Mouse (Mus musculus) adrenal gland, postnatal 25 days (tissue): ENCODE measurements around the gene Lyrm1. TPM values are rescaled to one million over a fixed set of nuclear protein-coding genes. Genes with fewer than 3 reads are reported as not detected.
A peak's percentile ranks its signal among the peaks of the same experiment; 100 is the strongest.

Experiments used
- DNase-seq: peaks from one replicate; pipeline ENCODE4 v3.0.0; 2021; ENCODE audit warnings: mixed read lengths
- total RNA-seq: library from RNA; stranded (reverse); gene quantifications from 2 replicates; pipeline ENCODE4 v1.2.3, GENCODE M21; 2021

The Lyrm1 gene
- total RNA-seq, 1 experiment from 2014 or later = 7.7 TPM

DNA sequence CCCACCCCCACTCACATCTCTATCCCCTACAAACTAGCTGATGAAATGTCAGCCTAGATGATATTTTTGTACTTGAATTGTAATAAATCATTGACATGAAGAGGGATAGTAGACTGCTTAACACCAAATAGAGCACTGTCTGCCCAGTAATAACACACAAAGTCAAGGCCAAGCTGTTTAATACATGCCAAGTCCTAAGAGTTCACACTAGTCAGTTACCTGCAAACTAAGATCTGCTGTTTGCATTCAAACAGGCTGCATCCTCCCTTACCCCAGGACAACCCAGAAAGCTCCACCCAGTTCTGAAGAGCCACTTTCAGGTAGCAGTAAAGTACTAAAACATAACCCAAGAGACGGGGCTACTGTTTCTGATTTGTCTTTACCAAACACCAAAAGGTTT lies 3.5 kb upstream of the Lyrm1 start:
- DNase-seq = no peak

DNA sequence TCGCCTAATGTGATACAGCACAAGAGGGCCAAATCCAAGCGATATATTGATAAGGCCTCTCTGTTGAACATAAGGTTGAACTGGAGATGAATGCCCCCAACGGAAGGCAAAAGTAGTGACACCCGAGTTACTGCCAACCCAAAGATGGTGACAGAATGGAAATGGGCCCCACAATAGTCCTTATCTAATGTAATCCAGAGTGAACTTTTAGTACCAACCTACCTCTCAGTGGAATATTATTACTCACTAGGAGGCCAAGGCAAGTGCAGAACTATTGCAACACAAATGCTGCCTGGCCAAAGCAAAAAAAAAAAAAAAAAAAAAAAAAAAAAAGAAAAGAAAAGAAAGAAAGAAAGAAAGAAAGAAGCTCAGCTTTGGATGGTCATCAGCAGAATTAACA lies 2.9 kb upstream of the Lyrm1 start:
- no peak for DNase-seq

DNA sequence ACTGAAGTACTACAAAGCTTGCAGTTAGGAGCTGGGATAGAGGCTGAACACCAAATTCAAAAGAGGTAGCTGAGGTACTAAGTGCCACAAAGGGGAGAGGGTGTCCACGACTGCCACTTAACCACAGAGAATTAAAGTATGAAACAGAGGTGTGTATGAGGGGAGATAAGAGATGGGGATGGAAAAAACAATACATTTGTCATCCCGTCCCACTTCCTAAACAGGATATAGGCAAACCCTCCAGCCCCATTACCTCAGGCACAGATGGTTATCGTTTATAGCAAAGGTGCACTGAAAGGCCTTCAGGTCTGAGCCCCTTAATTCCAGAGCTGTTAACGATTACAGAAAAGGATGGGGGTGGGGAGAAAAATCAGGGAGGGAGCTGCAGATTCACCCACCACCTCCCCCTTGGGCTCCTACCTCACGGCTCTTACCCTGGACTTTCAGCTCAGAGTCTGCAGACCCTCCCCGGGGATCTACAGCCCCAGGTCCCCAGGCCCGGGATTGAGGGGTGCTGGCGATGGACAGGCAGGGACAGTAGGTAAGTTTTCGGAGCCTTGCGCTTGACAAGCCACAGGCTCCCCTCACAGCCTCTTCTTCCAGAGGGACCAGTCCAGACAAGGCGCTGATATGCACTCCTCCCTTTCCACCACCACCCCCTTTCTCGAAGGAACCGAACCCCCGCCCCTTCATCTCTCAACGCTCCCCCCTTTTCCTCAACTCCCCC lies 680 bp upstream of the Lyrm1 start:
- DNase-seq = no peak

DNA sequence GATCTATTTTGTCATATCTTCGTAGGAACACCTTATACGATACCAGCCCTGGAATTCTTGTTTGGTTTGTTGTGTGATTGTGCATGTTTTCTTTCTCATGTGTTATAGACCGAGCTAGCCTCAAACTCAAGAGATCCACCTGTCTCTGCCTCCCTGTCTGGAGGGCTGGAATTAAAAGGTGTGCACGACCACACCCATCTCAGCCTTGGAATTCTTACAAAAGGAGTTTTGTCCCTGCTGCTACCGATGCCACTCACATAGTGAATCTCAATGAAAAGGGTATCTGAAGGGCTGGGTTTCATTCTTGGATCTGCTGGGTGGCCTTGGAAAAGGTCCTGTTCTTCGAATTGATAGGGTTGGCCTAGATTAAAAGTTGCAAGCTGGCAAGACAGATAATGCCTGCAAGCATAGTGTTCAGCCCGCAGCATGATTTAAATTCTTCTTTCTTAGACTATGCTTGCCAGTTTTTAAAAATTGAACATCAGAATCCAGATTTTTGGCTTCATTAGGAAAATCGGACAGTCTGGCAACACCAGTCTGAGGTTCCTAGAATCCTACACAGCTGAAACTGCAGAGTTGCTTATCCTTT lies 2.0 kb downstream of the Lyrm1 start:
- DNase-seq = no peak

DNA sequence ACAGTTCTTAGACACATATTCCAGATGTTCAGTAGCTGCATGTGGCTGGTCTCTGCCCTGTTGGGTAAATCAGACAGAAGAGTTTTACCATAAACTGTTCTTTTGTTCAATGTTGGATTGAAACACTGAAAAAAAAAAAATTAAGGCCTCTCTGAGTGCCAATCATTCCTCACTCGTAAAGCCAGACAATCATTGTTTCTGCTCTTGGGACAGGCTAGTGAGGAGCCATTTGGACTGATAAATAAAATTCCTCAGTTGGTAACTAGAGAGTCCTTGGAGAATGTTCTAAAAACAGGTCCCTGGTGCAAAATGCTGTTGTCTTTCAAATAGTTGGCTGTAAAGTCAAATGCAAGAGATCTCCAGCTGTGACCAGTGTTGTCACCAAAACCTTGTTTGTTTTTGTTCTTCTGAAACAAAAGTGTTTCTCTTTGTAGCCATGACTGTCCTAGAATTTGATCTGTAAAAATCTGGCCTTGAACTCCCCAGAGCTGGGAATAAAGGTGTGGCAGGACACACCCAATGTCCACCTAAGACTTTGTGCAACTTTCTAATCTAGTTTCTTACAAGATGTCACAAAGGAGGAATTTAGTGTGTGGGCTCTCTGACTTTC lies 2.7 kb downstream of the Lyrm1 start:
- no peak for DNase-seq

DNA sequence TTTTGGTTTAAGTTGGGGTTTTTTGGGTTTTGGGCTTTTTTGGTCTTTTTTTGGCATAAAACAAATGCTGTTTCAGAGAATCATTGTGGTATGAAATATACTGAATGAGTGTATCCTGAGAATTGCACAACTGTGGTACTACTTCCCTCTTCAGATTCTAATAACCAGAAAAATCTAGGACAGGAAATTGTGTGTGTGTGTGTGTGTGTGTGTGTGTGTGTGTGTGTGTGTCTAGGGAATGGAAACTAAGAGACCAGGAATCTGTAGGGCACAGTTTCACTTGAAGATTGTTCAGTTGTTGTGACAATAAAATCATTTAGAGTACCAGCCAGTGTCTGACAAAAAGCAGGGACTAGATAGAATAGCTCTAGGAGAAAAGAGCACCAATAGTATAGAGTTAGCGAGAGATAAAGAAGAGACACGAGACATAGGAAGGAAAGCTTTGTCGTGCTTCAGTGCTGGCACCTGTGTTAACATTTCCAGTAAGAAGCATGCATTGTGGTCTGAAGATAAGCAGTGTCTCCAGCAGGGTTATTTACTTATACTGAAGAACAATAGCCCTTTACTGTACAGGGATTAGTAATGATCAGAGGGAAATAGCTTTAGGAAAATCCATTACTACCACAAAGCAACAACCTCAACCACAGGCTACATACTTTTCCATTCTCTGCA lies 3.9 kb downstream of the Lyrm1 start:
- no peak for DNase-seq

DNA sequence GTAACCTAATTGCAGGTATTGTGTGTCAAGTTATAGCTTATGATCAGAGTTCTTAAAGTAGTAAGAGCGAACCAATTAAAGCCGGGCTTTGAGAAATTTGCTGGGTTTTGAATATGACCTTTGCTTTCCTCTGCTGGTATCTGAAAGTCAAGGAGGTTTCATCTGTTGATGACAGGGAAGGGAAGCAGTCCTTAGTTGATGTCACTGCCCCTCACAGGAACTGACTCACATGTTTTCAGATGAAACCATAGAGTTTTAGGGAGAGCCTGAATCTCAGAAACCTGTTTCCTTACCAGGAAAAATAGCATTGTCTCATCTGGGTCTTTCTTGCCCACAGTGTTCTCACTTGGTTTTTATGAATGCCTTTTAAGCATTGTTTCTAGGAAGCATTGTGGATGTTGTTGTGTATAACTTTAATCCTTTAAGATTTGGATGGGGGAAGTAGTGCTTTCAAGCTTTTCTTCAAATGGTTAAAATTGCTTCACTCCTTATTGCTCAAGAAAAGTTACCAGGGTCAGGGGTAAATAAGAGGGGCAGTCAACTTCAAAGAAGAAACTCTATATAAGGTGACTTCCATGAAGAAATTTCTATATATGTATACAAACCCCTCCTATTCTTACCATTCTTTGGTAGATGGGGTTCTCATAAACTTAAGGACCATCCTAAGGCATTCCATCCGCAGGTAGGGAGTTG lies 11.0 kb downstream of the Lyrm1 start:
- DNase-seq = no peak

DNA sequence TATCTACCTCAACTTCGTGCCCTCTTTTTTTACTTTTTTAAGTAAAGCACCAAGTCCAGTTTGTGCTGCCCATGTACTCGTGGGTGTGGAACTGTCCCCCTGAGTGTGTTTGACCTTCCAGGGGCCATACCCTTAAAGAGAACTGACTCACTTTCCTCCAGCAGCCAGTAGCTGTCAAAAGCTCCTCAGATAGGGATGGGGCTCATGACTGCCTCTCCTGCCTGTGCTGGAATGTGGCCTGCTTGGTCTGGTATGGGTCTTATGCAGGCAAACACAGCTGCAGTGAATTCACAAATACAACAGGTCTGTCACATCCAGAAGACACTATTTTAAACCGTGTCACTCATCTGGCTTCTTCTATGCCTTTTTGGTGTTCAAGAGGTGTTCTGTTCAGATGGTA lies 16.1 kb downstream of the Lyrm1 start:
- no peak for DNase-seq

DNA sequence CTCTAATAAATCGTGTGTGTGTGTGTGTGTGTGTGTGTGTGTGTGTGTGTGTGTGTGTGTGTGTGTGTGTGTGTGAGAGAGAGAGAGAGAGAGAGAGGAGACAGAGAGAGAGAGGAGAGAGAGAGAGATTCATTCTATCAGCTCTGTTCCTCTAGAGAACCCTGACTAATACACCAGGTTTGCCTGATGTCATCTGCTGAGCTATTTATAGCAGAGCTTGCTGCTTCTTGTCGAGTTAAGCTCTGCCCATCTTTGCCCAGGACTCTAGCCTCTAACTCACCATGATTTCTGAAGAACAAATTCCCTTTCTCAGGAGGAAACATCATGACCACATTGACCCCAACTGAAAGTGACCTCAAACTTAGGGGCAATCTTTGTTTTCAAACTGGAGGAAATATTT lies 24.8 kb downstream of the Lyrm1 start:
- DNase-seq = no peak

DNA sequence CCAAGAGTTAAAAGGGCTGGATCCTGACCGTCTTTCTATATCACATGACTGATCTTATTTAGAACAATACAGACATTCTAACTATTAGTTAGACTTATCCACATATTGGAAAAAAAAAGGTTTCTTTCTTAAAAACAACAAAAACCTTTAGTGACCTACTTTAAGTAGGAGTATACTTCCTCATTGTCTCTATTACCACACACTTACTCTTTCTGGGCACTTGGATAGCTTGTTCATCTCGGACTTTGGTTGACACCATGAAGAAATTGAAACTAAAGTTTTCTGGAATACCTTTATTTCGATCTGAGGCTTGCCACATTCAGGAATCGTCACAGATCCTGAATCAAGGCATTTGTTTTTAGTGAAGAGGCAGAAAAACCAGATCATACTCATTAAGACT lies 25.4 kb downstream of the Lyrm1 start:
- no peak for DNase-seq

DNA sequence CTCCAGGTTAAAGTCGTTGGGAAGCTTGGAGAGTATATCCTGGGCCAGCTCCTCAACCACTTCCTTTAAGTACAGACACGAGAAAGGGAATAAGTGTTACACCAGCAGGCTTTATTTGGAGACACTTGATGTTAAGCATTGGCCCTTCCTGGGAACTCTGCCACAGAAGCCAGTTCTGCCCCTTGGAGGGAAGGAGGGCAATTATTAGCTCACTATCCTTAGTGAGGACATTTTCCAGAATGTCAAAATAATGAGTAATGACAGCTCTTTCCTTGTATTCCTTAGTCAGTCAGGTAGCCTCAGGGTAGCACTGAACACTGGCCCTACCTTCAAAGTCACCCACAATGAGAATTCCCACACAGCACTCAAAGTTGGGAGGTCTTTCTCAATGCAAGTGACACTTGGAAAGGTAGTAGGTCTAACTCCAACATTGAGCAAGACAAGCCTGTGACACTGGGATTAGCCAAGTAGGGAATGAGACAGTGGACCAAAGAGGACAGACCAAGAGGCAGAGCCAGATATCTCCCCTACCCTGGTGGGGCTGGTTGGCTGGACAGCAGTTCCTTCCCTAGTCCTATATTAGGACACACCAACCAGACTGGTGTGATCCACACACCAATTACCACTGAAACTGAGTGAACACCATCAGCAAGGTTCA lies 33.3 kb downstream of the Lyrm1 start:
- DNase-seq = no peak

DNA sequence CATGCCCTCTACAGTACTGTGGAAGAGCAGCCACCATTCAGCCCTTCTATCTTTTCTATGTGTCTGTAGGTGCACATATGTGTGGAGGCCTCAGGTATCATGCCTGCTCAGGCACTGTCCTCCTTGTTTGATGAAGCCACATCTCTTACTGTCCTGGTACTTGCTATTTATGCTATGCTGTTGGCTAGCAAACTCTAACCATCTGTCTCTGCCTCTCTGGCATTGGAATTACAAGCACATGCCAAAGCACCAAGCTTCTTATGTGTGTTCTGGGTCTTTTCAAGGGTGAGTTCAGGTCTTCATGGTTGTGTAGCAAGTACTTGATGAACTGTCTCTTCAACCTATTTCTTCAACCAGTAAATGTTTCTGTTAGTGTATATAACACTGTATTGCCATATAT lies 40.7 kb downstream of the Lyrm1 start:
- no peak for DNase-seq

DNA sequence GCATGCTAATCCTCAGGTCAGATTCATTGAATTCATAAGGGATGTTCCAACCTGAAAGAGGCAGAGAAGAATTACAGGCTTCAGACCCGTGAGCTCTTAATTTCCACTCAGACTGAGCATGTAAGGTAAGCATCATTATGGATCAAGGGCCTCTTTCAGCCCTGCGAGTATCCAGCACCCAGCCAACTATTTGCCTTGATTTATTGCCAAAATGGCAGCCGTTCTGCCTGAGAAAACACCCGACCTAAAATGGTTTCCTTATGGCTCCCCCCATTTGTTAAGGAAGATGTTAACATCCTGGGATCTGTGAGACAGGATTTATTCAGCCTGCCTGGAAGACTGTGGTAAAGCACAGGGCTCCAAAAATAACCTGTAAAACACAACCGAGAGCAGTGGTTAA lies 41.4 kb downstream of the Lyrm1 start:
- DNase-seq = no peak

DNA sequence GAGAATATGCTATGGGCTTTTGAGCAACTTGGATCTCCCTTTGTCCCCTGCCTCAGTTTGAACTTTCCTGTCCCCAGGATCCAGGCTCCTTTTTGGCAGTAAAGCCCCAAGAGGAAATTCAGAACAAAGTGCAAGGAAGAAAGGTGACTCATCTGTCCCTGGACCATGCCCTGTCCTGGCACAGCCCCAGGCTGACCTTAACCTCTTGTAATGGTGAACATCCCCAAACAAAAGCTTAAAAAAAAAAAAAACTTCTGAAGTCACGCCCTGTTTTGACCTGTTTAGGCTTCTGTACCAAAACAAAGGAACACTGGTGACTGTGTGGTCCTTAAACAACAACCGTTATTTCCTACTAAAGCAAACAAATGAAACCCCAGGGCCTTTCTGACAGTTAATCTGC lies 45.9 kb downstream of the Lyrm1 start:
- DNase-seq = peak; percentile 72

DNA sequence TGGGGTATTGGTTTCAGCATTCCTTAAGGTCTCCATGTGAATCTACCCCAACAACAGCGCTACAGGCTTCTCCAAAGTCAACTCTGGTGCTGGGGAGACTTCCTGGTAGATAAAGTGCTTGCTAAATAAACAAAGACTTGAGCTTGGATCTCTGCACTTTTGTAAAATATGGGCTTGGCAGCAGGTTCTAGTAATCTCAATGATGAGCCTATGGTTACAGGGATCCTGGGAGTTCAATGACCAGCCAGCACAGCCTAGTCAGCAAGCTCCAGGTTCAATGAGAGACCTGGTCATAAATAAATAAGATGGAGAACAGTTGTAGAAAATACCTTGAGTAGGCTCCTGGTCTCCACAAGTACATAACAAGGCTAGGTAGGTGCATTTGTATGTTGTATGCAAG lies 58.4 kb downstream of the Lyrm1 start:
- no peak for DNase-seq

DNA sequence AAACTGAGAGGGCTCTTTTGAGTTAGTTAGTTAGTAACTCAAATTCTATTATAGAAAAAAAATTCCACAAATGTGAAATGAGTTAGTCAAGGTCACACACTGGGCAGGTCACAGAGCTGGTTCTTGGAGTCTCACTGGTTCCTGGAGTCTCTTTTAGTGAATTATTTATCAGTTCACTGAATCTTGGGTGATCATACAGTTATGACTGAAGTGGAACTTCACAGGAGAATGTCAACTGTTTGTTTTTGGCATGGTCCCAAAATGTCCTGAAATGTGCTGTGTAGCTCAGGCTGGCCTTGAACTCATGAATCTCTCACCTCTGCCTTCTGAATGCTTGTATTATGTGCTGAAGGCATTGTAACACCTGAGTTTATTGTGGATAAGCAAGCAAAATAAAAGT lies 61.8 kb downstream of the Lyrm1 start:
- DNase-seq = no peak

DNA sequence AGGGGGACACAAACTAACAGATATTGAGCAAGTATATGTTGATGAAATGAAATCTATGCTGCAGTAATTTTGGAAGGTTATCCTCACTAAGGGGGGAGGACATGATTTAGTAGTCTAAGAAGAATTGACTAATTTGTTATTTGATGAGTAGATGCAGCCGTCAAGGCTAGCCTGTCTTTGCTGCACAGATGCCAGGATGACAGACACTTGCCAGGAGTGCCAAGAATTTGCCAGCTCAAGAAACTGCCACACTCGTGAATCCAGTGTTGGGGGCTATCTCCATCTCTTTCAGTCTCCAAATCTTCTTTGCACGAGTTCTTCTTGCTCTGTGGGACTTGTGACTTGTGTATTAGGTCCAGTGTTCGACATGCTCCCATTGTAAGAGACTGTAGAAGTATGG lies 63.4 kb downstream of the Lyrm1 start:
- DNase-seq = no peak

DNA sequence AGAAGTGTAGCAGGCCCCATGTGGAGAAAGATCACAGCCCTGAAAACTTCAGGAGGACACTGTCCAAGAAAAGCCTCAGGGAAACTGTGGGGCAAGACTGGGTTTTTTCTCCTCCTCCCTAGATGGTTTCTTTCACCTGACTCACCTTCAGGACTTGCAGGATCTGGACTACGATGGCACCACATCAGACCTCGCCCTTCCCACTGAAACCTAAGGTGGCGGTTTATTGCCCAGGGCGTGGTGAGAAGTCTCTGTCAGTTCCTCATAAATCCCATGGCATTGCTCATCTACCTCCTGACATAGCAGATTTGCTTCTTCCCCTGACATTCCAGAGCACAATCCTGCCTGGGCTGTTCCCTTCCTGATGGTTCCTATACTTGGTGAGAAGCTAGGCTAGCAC lies 63.8 kb downstream of the Lyrm1 start:
- DNase-seq = no peak

DNA sequence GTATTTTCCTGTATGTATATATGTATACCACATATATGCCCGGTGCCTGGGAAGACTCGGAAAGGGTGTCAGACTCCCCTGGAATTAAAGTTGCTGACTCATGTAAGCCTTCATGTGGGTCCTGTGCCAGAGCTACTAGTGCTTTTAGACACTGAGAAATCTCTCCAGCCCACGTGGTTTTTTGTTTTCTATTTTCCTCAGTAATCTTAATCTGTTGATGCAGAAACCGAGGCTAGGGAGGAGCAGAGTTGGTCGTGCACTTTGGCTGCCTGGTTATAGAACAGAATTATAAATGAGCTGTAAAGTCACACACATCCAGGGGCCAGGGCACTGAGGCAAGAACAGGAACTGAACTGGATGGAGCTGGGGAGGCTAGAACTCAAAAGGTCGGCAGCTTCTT lies 64.3 kb downstream of the Lyrm1 start:
- no peak for DNase-seq

DNA sequence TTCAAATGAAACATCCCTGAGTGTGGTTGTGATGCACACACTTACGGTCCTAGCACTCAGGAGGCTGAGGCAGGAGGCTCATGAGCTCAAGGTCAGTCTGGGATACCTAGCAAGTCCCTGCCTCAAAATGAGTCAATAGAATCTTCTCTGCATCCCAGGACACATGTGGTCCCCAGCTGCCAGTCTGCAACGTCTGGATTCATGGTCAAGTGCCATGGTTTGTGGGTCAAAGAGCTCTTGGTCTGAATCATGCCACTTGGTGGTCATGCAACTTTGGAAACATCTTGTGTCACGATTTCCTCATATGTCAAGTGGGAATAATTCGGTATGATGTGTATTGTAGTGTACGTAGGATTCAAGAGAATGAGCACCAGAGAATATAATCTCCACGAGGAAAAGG lies 64.9 kb downstream of the Lyrm1 start:
- no peak for DNase-seq

DNA sequence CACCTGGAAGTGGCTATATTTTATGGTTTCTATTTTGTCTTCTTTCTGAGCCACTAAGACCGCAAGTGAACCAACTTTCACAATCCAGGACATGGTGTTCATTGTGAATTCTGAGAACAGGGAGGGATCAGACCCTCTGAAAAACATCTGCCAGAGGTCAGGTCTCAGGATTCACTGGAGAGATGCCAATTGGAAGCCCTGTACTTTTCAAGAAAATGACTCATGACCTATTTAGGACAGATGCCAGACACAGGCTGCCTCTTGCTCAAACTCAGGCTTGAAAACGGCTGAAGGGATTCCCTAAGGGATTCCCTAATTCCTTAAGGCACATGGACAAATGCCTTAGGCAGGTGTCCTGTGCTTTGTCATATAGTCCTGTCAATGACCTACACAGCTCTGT lies 65.4 kb downstream of the Lyrm1 start:
- DNase-seq = peak; percentile 16

DNA sequence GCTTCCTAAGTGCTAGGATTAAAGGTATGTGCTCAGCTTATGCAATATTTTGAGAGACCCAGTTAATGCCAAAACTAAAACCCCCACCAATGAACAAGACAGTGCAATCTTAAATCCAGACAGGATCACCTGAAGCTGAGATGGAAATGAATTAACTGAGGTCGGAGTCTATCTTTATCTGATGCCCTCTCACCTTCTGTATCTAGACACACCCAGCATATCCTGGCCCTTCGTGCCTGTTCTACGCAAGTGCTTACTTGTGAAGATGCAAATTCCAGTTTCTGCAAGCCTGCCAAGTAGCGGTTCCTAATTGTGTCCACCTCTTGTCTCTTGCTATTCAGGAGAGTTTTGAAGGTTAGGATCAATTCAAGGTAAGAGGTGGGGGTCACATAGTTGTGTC lies 69.5 kb downstream of the Lyrm1 start:
- DNase-seq = no peak
